Comparison of ENCODE assay signal across 9 mouse cellular contexts in the genomic region with DNA sequence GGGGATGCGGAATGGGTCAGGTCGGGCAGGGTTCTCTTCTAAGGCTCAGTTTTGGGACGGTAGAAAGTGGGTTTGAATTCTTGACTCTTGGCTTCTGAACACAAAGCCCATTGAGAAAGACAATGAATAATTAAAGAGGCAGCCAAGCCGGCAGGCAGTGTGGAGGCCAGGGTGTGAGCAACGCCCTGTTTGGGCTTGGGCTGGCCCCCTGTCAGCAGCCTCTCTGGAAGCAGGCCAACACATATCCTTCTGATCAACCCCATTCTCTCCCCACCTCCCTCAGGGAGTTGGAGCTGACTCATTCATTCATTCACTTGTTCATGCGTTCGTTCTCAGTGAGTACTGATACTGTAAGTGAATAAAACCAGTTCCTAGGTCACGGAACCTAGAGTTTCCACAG. TPM values are rescaled to one million over a fixed set of nuclear protein-coding genes. Genes with fewer than 3 reads are reported as not detected.
A peak's percentile ranks its signal among the peaks of the same experiment; 100 is the strongest.
DNase-seq lines count a peak whose midpoint lies in the region; ATAC-seq and TF ChIP-seq lines count a peak whose summit lies in the region.
"Had no signal": no experiment of that assay in that cellular context is flagged by ENCODE, and none has a peak within 500 bp of the region (broad histone marks: within the 10 kb centered on the region; RNA-seq: fewer than 3 reads in every experiment).

No protein-coding gene starts in this region.

- no peak overlapping the region for H3K4me3 ChIP-seq in forebrain, embryonic 14.5 days (ENCODE audit: low read depth, low read length)
- no peak overlapping the region for H3K4me3 ChIP-seq in forebrain, postnatal 0 days (ENCODE audit: low read depth, low read length)
- no peak overlapping the region for H3K4me3 ChIP-seq in G1E (ENCODE audit: low read depth, low read length)
- H3K4me3 ChIP-seq in limb, embryonic 10.5 days: no peak overlapping the region

- no peaks in the 10 kb centered on the region for H3K36me3 ChIP-seq in forebrain, embryonic 14.5 days (ENCODE audit: control insufficient read depth, insufficient read depth, low read length)
- H3K36me3 ChIP-seq in forebrain, postnatal 0 days (ENCODE audit: insufficient read depth): no peaks in the 10 kb centered on the region
- no peaks in the 10 kb centered on the region for H3K36me3 ChIP-seq in G1E (replicated peaks)
- peaks cover 45% of the 10 kb centered on the region for H3K36me3 ChIP-seq in limb, embryonic 10.5 days

- no peak for TF ChIP-seq CTCF in forebrain, postnatal 0 days (IDR thresholded peaks at IDR 0.05; ENCODE audit: low read depth)
- no peak for TF ChIP-seq CTCF in G1E (IDR thresholded peaks at IDR 0.05; ENCODE audit: low read depth, low read length)

- H3K27ac ChIP-seq in forebrain, embryonic 14.5 days (ENCODE audit: low read depth, low read length): no peak overlapping the region
- no peak overlapping the region for H3K27ac ChIP-seq in forebrain, postnatal 0 days (ENCODE audit: low read depth, low read length)
- peak overlapping the region; percentile 81 for H3K27ac ChIP-seq in limb, embryonic 10.5 days

- no peaks in the 10 kb centered on the region for H3K27me3 ChIP-seq in forebrain, embryonic 14.5 days (replicated peaks; ENCODE audit: control insufficient read depth, insufficient read depth, low read length)
- no peaks in the 10 kb centered on the region for H3K27me3 ChIP-seq in forebrain, postnatal 0 days (ENCODE audit: insufficient read depth, low read length)
- peaks cover 74% of the 10 kb centered on the region for H3K27me3 ChIP-seq in G1E (ENCODE audit: insufficient read depth, low read length)
- no peaks in the 10 kb centered on the region for H3K27me3 ChIP-seq in limb, embryonic 10.5 days (ENCODE audit: low read depth, poor library complexity, severe bottlenecking)
- H3K27me3 ChIP-seq: CH12.LX had no signal

- DNase-seq in forebrain, embryonic 14.5 days (ENCODE audit: low spot score): peak; percentile 53
- no peak for DNase-seq in forebrain, postnatal 0 days
- DNase-seq in G1E (ENCODE audit: low spot score): peak; percentile 33
- DNase-seq in heart, adult 18-20 months: peak; percentile 59 to 78
- no peak for DNase-seq in limb, embryonic 10.5 days (ENCODE audit: low spot score)
- no peak for DNase-seq in spleen, adult 12 weeks (ENCODE audit: low spot score)
- no peak for DNase-seq in thymus, adult 18-20 months
- DNase-seq in right cerebral cortex, postnatal 4 days: no peak

- H3K9me3 ChIP-seq in forebrain, embryonic 14.5 days (replicated peaks; ENCODE audit: control insufficient read depth, low read length): no peaks in the 10 kb centered on the region
- H3K9me3 ChIP-seq in forebrain, postnatal 0 days (ENCODE audit: low read length): no peaks in the 10 kb centered on the region
- H3K9me3 ChIP-seq in G1E (replicated peaks): no peaks in the 10 kb centered on the region
- no peaks in the 10 kb centered on the region for H3K9me3 ChIP-seq in limb, embryonic 10.5 days (replicated peaks)

- H3K4me1 ChIP-seq in forebrain, embryonic 14.5 days (ENCODE audit: control insufficient read depth, insufficient read depth, low read length): peaks cover 17% of the 10 kb centered on the region
- no peaks in the 10 kb centered on the region for H3K4me1 ChIP-seq in forebrain, postnatal 0 days (ENCODE audit: insufficient read depth)
- H3K4me1 ChIP-seq in G1E (ENCODE audit: insufficient read depth, low read depth, low read length): peaks cover 5% of the 10 kb centered on the region; the same call in 1 of the 2 replicates
- H3K4me1 ChIP-seq in limb, embryonic 10.5 days: peaks cover 79% of the 10 kb centered on the region

- no peak overlapping the region for H3K4me2 ChIP-seq in forebrain, embryonic 14.5 days (ENCODE audit: low read length)
- no peak overlapping the region for H3K4me2 ChIP-seq in forebrain, postnatal 0 days (ENCODE audit: low read depth)

- peak; percentile 40; the same call in 1 of the 2 replicates for ATAC-seq in forebrain, embryonic 14.5 days
- ATAC-seq in forebrain, postnatal 0 days: no peak
- no peak for ATAC-seq in G1E (ENCODE audit: extremely low read depth, insufficient number of reproducible peaks, low FRiP score, poor library complexity, severe bottlenecking)

- no peak overlapping the region for H3K9ac ChIP-seq in forebrain, embryonic 14.5 days (ENCODE audit: low read length)
- no peak overlapping the region for H3K9ac ChIP-seq in forebrain, postnatal 0 days

- 28% methylated on average over 8 of the region's 8 CpGs for WGBS in forebrain, embryonic 14.5 days
- 30% methylated on average over 8 of the region's 8 CpGs for WGBS in forebrain, postnatal 0 days
- WGBS in limb, embryonic 10.5 days: 51% methylated on average over 8 of the region's 8 CpGs

RNA-seq across cellular contexts. Expression of a gene that starts 36.7 kb away (rescaled TPM):
- polyA plus RNA-seq in forebrain, embryonic 14.5 days (2014; fragmentation: Nextera tagmentation; extraction: Ambion mirVana): 7.1 and 7.3 TPM in 2 replicates
- total RNA-seq in forebrain, postnatal 0 days (2014; rRNA removed): 15.4 and 19.1 TPM in 2 replicates
- polyA plus RNA-seq in forebrain, postnatal 0 days (2015; fragmentation: Nextera tagmentation; extraction: Ambion mirVana): 4.9 and 6.7 TPM in 2 replicates
- total RNA-seq in G1E (2014; fragmentation: Nextera tagmentation): 0.83 and 2.3 TPM in 2 replicates
- 0.12 and 0.38 TPM in 2 replicates for total RNA-seq in G1E (2017)
- 0.40 and 0.61 TPM in 2 replicates for polyA plus RNA-seq in G1E (2012)
- total RNA-seq in heart, adult 18-20 months (2021): 10 to 100 TPM; 23.8 to 31.7 TPM
- 48.6 and 49.5 TPM in 2 replicates for polyA plus RNA-seq in limb, embryonic 10.5 days (2016; fragmentation: Nextera tagmentation; extraction: Ambion mirVana)

Comparison
In these comparisons a context has a peak if more than half of its experiments do, and no peak if none do; other contexts are left out.
1. DNase-seq: peak in forebrain, embryonic 14.5 days (single experiment), G1E (single experiment) and heart, adult 18-20 months (2 of 2); none in forebrain, postnatal 0 days (single experiment), limb, embryonic 10.5 days (single experiment), spleen, adult 12 weeks (single experiment), thymus, adult 18-20 months (0 of 2) and right cerebral cortex, postnatal 4 days (single experiment).